Mouse (Mus musculus): ENCODE results near the gene Sult4a1. TPM values are rescaled to one million over a fixed set of nuclear protein-coding genes. Genes with fewer than 3 reads are reported as not detected.
A peak's percentile ranks its signal among the peaks of the same experiment; 100 is the strongest.

Sult4a1 gene
- 42.1 and 44.4 TPM in 2 replicates for polyA plus RNA-seq (2015; fragmentation: Nextera tagmentation; extraction: Ambion mirVana)

- 2% methylated on average over 75 of the region's 77 CpGs for WGBS
- H3K27ac ChIP-seq: no peak within 1 kb of the TSS
- H3K27me3 ChIP-seq: peaks cover 45% of the 10 kb centered on the region
- no peaks in the 10 kb centered on the region for H3K9me3 ChIP-seq
- peaks cover 26% of the 10 kb centered on the region for H3K4me1 ChIP-seq (replicated peaks)
- ATAC-seq: peak; percentile 75
- H3K9ac ChIP-seq (replicated peaks): peak within 1 kb of the TSS; percentile 74
- H3K4me2 ChIP-seq (replicated peaks): peak within 1 kb of the TSS; percentile 79
- H3K4me3 ChIP-seq (replicated peaks): peak within 1 kb of the TSS; percentile 62
- H3K36me3 ChIP-seq: no peaks in the 10 kb centered on the region
Measured at GRCm38 (mm10) chr15:84105105-84105923, at the start of gene Sult4a1. Gene Sult4a1 (minus strand): TSS chr15:84105754.

DNA sequence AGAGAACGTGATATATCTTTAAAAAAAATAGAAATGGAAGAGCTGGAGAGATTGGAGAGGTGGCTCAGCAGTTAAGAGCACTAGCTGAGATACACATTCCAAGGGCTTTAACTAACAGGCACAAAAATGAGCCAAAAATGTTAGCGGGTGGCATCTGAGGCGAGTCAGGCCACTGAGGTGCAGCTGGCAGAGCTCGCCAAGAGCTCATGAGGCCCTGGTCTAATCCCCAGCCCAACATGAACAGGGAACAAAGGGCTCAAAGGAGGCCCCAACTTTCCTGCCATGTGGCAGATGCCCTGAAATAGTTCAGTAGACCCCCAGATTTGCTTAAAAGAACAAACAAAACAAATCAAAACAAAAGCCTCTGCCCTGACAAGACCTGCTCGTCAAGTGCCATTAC, 35.4 kb upstream of the Sult4a1 start:
- H3K4me1 ChIP-seq (replicated peaks): peaks cover 26% of the 10 kb centered on the region
- 0 out of 2 replicates have a peak, but pooled peaks cover 3% of the 10 kb centered on the region for H3K27me3 ChIP-seq
- no peak overlapping the region for H3K4me3 ChIP-seq (replicated peaks)
- ATAC-seq: no peak
- no peak overlapping the region for H3K27ac ChIP-seq
- H3K9me3 ChIP-seq: no peaks in the 10 kb centered on the region
- H3K9ac ChIP-seq (replicated peaks): no peak overlapping the region
- H3K4me2 ChIP-seq (replicated peaks): no peak overlapping the region
- H3K36me3 ChIP-seq: no peaks in the 10 kb centered on the region
- 29% methylated on average over 5 of the region's 5 CpGs for whole genome bisulfite sequencing

- H3K9me3 ChIP-seq: 0 out of 2 replicates have a peak, but pooled peaks cover 2% of the 10 kb centered on the region
- no peak for ATAC-seq
- H3K4me1 ChIP-seq (replicated peaks): peaks cover 26% of the 10 kb centered on the region
- no peak overlapping the region for H3K4me3 ChIP-seq (replicated peaks)
- H3K27ac ChIP-seq: peak overlapping the region; percentile 7; the same call in 1 of the 2 replicates
- no peaks in the 10 kb centered on the region for H3K36me3 ChIP-seq
- H3K27me3 ChIP-seq: 0 out of 2 replicates have a peak, but pooled peaks cover 3% of the 10 kb centered on the region
- H3K9ac ChIP-seq (replicated peaks): no peak overlapping the region
- 51% methylated on average over 3 of the region's 3 CpGs for WGBS
- no peak overlapping the region for H3K4me2 ChIP-seq (replicated peaks)
Measured at GRCm38 (mm10) chr15:84140109-84140508, 34.6 kb upstream of the Sult4a1 start.

GRCm38 (mm10) chr15:84139592-84140005, 34.0 kb upstream of the Sult4a1 start:
- peak overlapping the region; percentile 7; the same call in 1 of the 2 replicates for H3K27ac ChIP-seq
- 0 out of 2 replicates have a peak, but pooled peaks cover 2% of the 10 kb centered on the region for H3K9me3 ChIP-seq
- no peak overlapping the region for H3K4me3 ChIP-seq (replicated peaks)
- no peaks in the 10 kb centered on the region for H3K36me3 ChIP-seq
- H3K27me3 ChIP-seq: 0 out of 2 replicates have a peak, but pooled peaks cover 3% of the 10 kb centered on the region
- no peak for ATAC-seq
- 84% methylated on average over 5 of the region's 5 CpGs for WGBS
- no peak overlapping the region for H3K9ac ChIP-seq (replicated peaks)
- peaks cover 26% of the 10 kb centered on the region for H3K4me1 ChIP-seq (replicated peaks)
- no peak overlapping the region for H3K4me2 ChIP-seq (replicated peaks)

- WGBS: 16% methylated on average over 12 of the region's 12 CpGs
- Histone ChIP-seq H3K4me3 (replicated peaks) (no peak overlapping the region), H3K4me1 (replicated peaks) (peaks cover 26% of the 10 kb centered on the region), H3K36me3 (no peaks in the 10 kb centered on the region), H3K4me2 (replicated peaks) (no peak overlapping the region), H3K9ac (replicated peaks) (no peak overlapping the region; the same call in 1 of the 2 replicates), H3K27ac (no peak overlapping the region), H3K9me3 (0 out of 2 replicates have a peak, but pooled peaks cover 2% of the 10 kb centered on the region), H3K27me3 (no peaks in the 10 kb centered on the region)
- no peak for ATAC-seq
Measured at GRCm38 (mm10) chr15:84136473-84137415, 31.2 kb upstream of the Sult4a1 start.

- H3K4me1 ChIP-seq (replicated peaks): peaks cover 17% of the 10 kb centered on the region
- H3K27me3 ChIP-seq: no peaks in the 10 kb centered on the region
- H3K27ac ChIP-seq: no peak overlapping the region
- no peak overlapping the region for H3K4me3 ChIP-seq (replicated peaks)
- 87% methylated on average over 5 of the region's 5 CpGs for WGBS
- ATAC-seq: no peak
- H3K9me3 ChIP-seq: 0 out of 2 replicates have a peak, but pooled peaks cover 2% of the 10 kb centered on the region
- no peak overlapping the region for H3K4me2 ChIP-seq (replicated peaks)
- H3K9ac ChIP-seq (replicated peaks): no peak overlapping the region
- no peaks in the 10 kb centered on the region for H3K36me3 ChIP-seq
Measured at GRCm38 (mm10) chr15:84135472-84135871, 29.9 kb upstream of the Sult4a1 start.

DNA sequence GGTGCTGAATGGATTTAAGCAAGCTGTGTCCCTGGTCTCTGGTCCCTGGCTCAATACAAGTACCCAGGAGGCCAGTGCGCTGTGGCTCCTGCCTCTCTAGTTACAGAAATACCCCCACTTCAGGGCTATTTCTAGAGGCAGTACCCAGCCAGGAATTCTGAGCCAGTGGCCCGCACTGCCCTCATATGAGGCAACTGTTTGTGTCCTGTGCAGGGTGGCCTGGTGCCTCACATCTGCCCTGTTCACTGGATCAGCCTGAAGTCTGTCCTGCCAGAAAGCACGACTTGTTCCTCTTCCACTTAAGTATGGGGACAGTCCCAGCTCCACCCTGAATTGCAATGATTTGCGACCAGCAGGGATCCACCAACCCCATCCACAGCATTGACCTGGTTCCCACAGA, 27.9 kb upstream of the Sult4a1 start:
- H3K27ac ChIP-seq: no peak overlapping the region
- peaks cover 10% of the 10 kb centered on the region for H3K4me1 ChIP-seq (replicated peaks)

DNA sequence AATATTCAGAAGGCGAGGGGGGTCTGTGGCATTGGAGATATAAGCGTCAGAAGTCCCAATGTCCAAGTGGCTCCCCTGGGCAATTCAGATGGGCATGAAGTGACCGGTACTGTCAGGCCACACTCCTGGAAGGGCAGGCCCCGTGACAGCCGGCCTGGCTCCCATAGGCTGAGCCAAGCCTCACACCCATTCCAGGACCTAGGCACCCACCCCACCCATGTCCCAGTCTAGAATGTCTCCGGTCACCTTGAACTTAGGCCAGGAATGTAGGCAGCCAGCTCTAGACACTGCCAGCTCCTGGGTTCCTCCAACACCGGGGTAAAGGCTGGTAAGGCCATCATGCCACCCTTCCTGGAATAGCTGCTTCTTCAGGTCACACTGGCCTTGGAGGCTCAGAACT, 26.4 kb upstream of the Sult4a1 start:
- Histone ChIP-seq H3K36me3 (no peaks in the 10 kb centered on the region), H3K4me3 (replicated peaks) (no peak overlapping the region), H3K4me2 (replicated peaks) (no peak overlapping the region), H3K27me3 (no peaks in the 10 kb centered on the region), H3K27ac (no peak overlapping the region), H3K4me1 (replicated peaks) (peaks cover 6% of the 10 kb centered on the region), H3K9ac (replicated peaks) (no peak overlapping the region), H3K9me3 (0 out of 2 replicates have a peak, but pooled peaks cover 2% of the 10 kb centered on the region)
- WGBS: 93% methylated on average over 7 of the region's 7 CpGs
- no peak for ATAC-seq

More for the DNA sequence above, 27.9 kb upstream of the Sult4a1 start:
- Histone ChIP-seq H3K9ac (replicated peaks) (no peak overlapping the region), H3K27me3 (no peaks in the 10 kb centered on the region), H3K4me3 (replicated peaks) (no peak overlapping the region), H3K4me2 (replicated peaks) (no peak overlapping the region), H3K9me3 (0 out of 2 replicates have a peak, but pooled peaks cover 2% of the 10 kb centered on the region), H3K36me3 (no peaks in the 10 kb centered on the region)
- ATAC-seq: no peak
- WGBS: 81% methylated on average over 4 of the region's 4 CpGs

DNA sequence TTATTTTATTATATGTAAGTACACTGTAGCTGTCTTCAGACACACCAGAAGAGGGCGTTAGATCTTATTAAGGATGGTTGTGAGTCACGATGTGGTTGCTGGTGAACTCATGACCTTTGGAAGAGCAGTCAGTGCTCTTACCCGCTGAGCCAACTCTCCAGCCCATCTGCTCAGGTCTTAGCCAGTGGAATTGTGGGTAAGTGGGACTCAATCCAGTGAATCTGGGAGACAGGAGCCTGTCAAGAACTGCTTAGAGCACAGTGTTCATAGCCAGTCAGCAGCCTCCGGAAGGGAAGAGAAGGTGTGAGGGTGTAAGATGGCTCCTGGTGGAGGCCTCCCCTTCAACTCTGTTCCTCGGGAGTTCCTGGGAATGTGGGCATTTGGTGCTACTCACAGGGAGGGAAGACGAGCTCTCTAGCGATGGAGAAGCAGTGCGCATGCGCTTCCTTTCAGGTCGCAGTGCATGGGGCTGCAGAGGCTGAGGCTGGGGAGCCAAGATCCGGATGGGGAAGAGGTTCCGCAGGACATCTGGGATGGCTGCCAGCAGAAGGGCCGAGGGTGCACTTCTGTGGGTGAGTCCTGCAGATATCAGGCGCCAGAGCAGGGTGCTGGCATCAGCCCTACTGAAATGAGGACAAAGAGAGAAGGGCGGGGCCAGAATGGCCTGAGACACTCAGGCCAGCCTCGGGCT, 25.7 kb upstream of the Sult4a1 start:
- no peaks in the 10 kb centered on the region for H3K4me1 ChIP-seq (replicated peaks)
- H3K36me3 ChIP-seq: no peaks in the 10 kb centered on the region
- no peaks in the 10 kb centered on the region for H3K27me3 ChIP-seq
- 0 out of 2 replicates have a peak, but pooled peaks cover 2% of the 10 kb centered on the region for H3K9me3 ChIP-seq
- WGBS: 69% methylated on average over 16 of the region's 16 CpGs
- H3K4me2 ChIP-seq (replicated peaks): no peak overlapping the region
- H3K27ac ChIP-seq: no peak overlapping the region
- H3K4me3 ChIP-seq (replicated peaks): no peak overlapping the region
- no peak for ATAC-seq
- no peak overlapping the region for H3K9ac ChIP-seq (replicated peaks)

- no peak for ATAC-seq
- no peaks in the 10 kb centered on the region for H3K4me1 ChIP-seq (replicated peaks)
- H3K4me2 ChIP-seq (replicated peaks): no peak overlapping the region
- H3K9me3 ChIP-seq: no peaks in the 10 kb centered on the region
- no peaks in the 10 kb centered on the region for H3K27me3 ChIP-seq
- H3K27ac ChIP-seq: no peak overlapping the region
- no peak overlapping the region for H3K9ac ChIP-seq (replicated peaks)
- 42% methylated on average over 5 of the region's 5 CpGs for WGBS
- no peak overlapping the region for H3K4me3 ChIP-seq (replicated peaks)
- H3K36me3 ChIP-seq: no peaks in the 10 kb centered on the region
Measured at GRCm38 (mm10) chr15:84126871-84127270, 21.3 kb upstream of the Sult4a1 start.

DNA sequence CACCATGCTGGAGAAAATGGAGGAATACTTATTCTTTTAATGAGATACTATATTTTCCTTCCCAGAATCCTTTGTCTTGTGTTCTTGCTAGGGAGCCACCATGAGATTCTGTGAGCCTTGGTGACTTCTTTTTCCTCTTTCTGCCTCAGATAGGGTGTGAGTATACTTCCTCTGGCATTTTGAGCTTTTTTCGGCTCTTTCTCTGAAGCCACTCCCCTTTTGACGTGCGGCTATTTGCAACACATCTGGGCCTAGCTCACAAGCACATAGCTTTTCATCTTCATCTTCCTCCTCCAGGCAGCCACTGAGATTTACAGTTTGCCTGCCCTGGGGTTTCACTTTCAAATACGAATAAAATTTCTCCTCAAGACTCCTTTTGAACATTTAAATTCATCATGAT, 20.9 kb upstream of the Sult4a1 start:
- Histone ChIP-seq H3K9me3 (no peaks in the 10 kb centered on the region), H3K36me3 (no peaks in the 10 kb centered on the region), H3K27ac (no peak overlapping the region), H3K4me2 (replicated peaks) (no peak overlapping the region), H3K4me3 (replicated peaks) (no peak overlapping the region), H3K9ac (replicated peaks) (no peak overlapping the region), H3K4me1 (replicated peaks) (no peaks in the 10 kb centered on the region), H3K27me3 (no peaks in the 10 kb centered on the region)
- WGBS: 80% methylated on average over 4 of the region's 4 CpGs
- ATAC-seq: no peak

Measured in midbrain, embryonic 13.5 days (tissue).